Mouse (Mus musculus): ENCODE results near the gene Hmx2. TPM values are rescaled to one million over a fixed set of nuclear protein-coding genes. Genes with fewer than 3 reads are reported as not detected.

The Hmx2 gene
- total and polyA plus RNA-seq, 3 experiments: 2.0 to 3.1 (median 2.9) TPM

DNA sequence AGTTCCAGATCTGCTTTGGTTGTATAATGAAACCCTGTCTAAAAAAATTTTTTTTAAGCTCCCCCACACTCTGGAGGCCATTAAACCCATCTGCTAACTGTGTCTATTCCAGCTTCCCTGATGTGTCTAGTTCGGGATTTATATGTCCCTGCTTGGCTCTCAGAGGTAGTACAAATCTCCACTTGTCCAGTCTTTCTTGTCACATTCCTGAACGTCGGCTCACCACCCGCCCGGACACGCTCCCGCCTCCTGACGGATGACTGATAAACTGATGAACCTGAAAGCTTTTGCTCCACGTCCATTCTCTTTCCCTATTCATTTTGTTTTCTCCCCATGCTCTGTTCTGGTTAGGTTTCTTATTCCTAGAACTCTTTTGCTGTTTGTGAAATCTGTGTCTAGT is 33.6 kb downstream of the Hmx2 start:
- no peaks in the 10 kb centered on the region for H3K36me3 ChIP-seq (replicated peaks in 1 of 2; ENCODE audit: control insufficient read depth in 1 of 2, insufficient read depth in 1 of 2, low read length in 1 of 2)
- H3K4me3 ChIP-seq (replicated peaks in 1 of 3; ENCODE audit: low read depth in 2 of 3, low read length in 2 of 3, poor library complexity in 1 of 3): no peak overlapping the region
- no peak overlapping the region for H3K27ac ChIP-seq (ENCODE audit: insufficient read depth, low read depth)
- H3K4me1 ChIP-seq (ENCODE audit: control insufficient read depth in 1 of 2, insufficient read depth in 2 of 2): no peaks in the 10 kb centered on the region
- no peaks in the 10 kb centered on the region for H3K79me2 ChIP-seq (replicated peaks; ENCODE audit: control insufficient read depth, extremely low read depth, insufficient read depth, poor library complexity, severe bottlenecking)
- dilution Hi-C loops (cut with MboI; ENCODE audit: extremely low pct_ligation_motif_present, extremely low pct_unique_long_range_greater_than_20kb, low sequenced_read_pairs) (no loop called here), in situ Hi-C loops (cut with MboI; ENCODE audit: low pct_ligation_motif_present, low pct_unique_long_range_greater_than_20kb, low sequenced_read_pairs) (no loop called here)
- TF ChIP-seq ZMIZ1 (IDR thresholded peaks at IDR 0.05; ENCODE audit: low read depth, low read length) (no peak), ELF1 (IDR thresholded peaks at IDR 0.05; ENCODE audit: low read depth, low read length) (no peak), GABPA (IDR thresholded peaks at IDR 0.05; ENCODE audit: insufficient replicate concordance, low read depth, low read length) (no peak), BHLHE40 (IDR thresholded peaks at IDR 0.05; ENCODE audit: low read depth, low read length) (no peak), IRF4 (IDR thresholded peaks at IDR 0.05; ENCODE audit: low read depth, low read length) (no peak), POLR2AphosphoS2 (IDR thresholded peaks at IDR 0.05; ENCODE audit: low read depth, low read length) (no peak), MYC (IDR thresholded peaks at IDR 0.05; ENCODE audit: low read depth, low read length) (no peak), ZKSCAN1 (IDR thresholded peaks at IDR 0.05; ENCODE audit: borderline replicate concordance, low read depth, low read length) (no peak), SMC3 (IDR thresholded peaks at IDR 0.05; ENCODE audit: low read depth, low read length) (no peak), MEF2A (IDR thresholded peaks at IDR 0.05; ENCODE audit: borderline replicate concordance, low read depth, low read length) (no peak)
- H3K9me3 ChIP-seq (replicated peaks; ENCODE audit: low read length): no peaks in the 10 kb centered on the region
- no peak overlapping the region for H3K4me2 ChIP-seq (ENCODE audit: insufficient read depth, low read depth, poor library complexity, severe bottlenecking)
- no peak for DNase-seq (ENCODE audit: extremely low read depth)
- no peak overlapping the region for H3K9ac ChIP-seq (ENCODE audit: insufficient read depth, low read depth)
- no peaks in the 10 kb centered on the region for H3K27me3 ChIP-seq (replicated peaks)

DNA sequence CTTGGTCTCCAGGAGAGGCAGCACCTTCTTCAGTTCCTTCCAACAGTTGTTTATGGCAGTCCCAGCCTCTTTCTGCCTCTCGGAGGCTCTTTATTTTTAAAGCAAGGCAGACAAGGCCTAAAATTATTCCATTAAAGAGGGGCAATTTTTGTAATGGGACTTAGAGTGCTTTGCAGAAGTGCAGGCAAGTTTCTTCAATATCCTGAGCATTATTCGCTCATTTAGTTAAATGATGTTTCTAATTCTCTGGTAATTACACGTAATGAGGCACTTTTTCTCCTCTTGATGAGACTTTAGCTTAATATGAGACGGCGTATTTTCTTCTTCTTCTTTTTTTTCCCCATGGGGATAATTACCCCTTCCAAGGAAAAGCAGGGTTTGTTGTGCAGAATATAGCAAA is 37.0 kb downstream of the Hmx2 start:
- Histone ChIP-seq H3K9me3 (replicated peaks; ENCODE audit: low read length) (no peaks in the 10 kb centered on the region), H3K27ac (ENCODE audit: insufficient read depth, low read depth) (no peak overlapping the region), H3K79me2 (replicated peaks; ENCODE audit: control insufficient read depth, extremely low read depth, insufficient read depth, poor library complexity, severe bottlenecking) (no peaks in the 10 kb centered on the region), H3K9ac (ENCODE audit: insufficient read depth, low read depth) (no peak overlapping the region), H3K4me1 (ENCODE audit: control insufficient read depth in 1 of 2, insufficient read depth in 2 of 2) (peaks cover 0 to 3% of the 10 kb centered on the region in 2 experiments; a peak in 2 of 4 replicates), H3K4me2 (ENCODE audit: insufficient read depth, low read depth, poor library complexity, severe bottlenecking) (no peak overlapping the region), H3K4me3 (replicated peaks in 1 of 3; ENCODE audit: low read depth in 2 of 3, low read length in 2 of 3, poor library complexity in 1 of 3) (no peak overlapping the region), H3K36me3 (replicated peaks in 1 of 2; ENCODE audit: control insufficient read depth in 1 of 2, insufficient read depth in 1 of 2, low read length in 1 of 2) (no peaks in the 10 kb centered on the region), H3K27me3 (replicated peaks) (peaks cover 1% of the 10 kb centered on the region)
- DNase-seq (ENCODE audit: extremely low read depth): no peak
- dilution Hi-C loops (cut with MboI; ENCODE audit: extremely low pct_ligation_motif_present, extremely low pct_unique_long_range_greater_than_20kb, low sequenced_read_pairs): no loop called here
- TF ChIP-seq ETS1 (conservative IDR thresholded peaks at IDR 0.05; ENCODE audit: low read depth, low read length) (no peak), NRF1 (IDR thresholded peaks at IDR 0.05; ENCODE audit: low read depth, low read length) (no peak)
- in situ Hi-C loops (cut with MboI; ENCODE audit: low pct_ligation_motif_present, low pct_unique_long_range_greater_than_20kb, low sequenced_read_pairs): no loop called here

DNA sequence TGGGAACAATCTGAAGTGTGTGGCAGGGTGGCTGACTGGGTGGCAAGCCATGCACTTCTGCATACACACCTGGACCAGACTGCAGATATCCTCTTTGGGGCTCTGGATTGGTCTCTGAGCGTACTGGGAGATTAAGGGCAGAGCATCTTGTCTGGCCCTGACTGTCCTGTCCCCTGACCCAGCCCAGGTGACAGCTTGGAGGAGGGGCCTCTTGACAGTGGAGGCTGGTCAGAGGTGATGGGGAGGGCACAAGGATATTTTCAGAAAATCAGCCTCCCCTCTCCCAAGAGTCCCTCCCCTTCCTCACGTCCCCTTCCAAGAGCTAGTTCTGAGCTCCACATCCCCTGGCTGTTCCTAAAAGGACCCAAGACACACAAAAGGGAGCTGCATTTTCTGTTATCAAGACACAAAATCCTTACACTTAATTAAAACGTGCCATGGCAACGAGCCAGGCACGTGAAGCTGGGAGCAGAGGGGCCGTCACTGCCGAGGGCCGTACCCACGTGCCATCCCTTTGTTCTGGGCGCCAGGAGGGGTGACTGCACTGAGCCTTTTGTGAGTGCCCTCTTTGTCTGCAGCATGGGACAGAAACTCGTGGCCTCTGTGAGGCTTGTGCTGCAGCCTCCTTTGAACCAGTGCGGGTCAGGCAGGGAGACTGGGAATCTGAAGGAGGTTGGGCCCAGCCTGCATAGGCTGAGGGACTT is 49.4 kb downstream of the Hmx2 start:
- Histone ChIP-seq H3K36me3 (replicated peaks in 1 of 2; ENCODE audit: control insufficient read depth in 1 of 2, insufficient read depth in 1 of 2, low read length in 1 of 2) (no peaks in the 10 kb centered on the region), H3K4me2 (ENCODE audit: insufficient read depth, low read depth, poor library complexity, severe bottlenecking) (no peak overlapping the region), H3K79me2 (replicated peaks; ENCODE audit: control insufficient read depth, extremely low read depth, insufficient read depth, poor library complexity, severe bottlenecking) (no peaks in the 10 kb centered on the region), H3K4me3 (replicated peaks in 1 of 3; ENCODE audit: low read depth in 2 of 3, low read length in 2 of 3, poor library complexity in 1 of 3) (no peak overlapping the region), H3K27ac (ENCODE audit: insufficient read depth, low read depth) (no peak overlapping the region), H3K4me1 (ENCODE audit: control insufficient read depth in 1 of 2, insufficient read depth in 2 of 2) (no peaks in the 10 kb centered on the region), H3K9ac (ENCODE audit: insufficient read depth, low read depth) (no peak overlapping the region), H3K9me3 (replicated peaks; ENCODE audit: low read length) (no peaks in the 10 kb centered on the region), H3K27me3 (replicated peaks) (peaks cover 88% of the 10 kb centered on the region)
- TF ChIP-seq USF1 (IDR thresholded peaks at IDR 0.05; ENCODE audit: low read depth, low read length) (no peak), KAT2A (IDR thresholded peaks at IDR 0.05; ENCODE audit: insufficient replicate concordance, low read length) (no peak), MEF2A (IDR thresholded peaks at IDR 0.05; ENCODE audit: borderline replicate concordance, low read depth, low read length) (no peak), ZKSCAN1 (IDR thresholded peaks at IDR 0.05; ENCODE audit: borderline replicate concordance, low read depth, low read length) (no peak), SIN3A (IDR thresholded peaks at IDR 0.05; ENCODE audit: low read length) (no peak), BHLHE40 (IDR thresholded peaks at IDR 0.05; ENCODE audit: low read depth, low read length) (no peak), CTCF (conservative IDR thresholded peaks at IDR 0.05 in 1 of 2, IDR thresholded peaks at IDR 0.05 in 1 of 2; ENCODE audit: low read depth in 2 of 2, low read length in 2 of 2) (no peak), JUND (conservative IDR thresholded peaks at IDR 0.05; ENCODE audit: low read depth, low read length) (no peak), POLR2A (IDR thresholded peaks at IDR 0.05; ENCODE audit: low read depth, low read length) (no peak)
- no peak for DNase-seq (ENCODE audit: extremely low read depth)
- dilution Hi-C loops (cut with MboI; ENCODE audit: extremely low pct_ligation_motif_present, extremely low pct_unique_long_range_greater_than_20kb, low sequenced_read_pairs) (no loop called here), in situ Hi-C loops (cut with MboI; ENCODE audit: low pct_ligation_motif_present, low pct_unique_long_range_greater_than_20kb, low sequenced_read_pairs) (no loop called here)
